Mouse (Mus musculus): Measurements from ENCODE around the gene Mrpl51. TPM values are rescaled to one million over a fixed set of nuclear protein-coding genes. Genes with fewer than 3 reads are reported as not detected.

The Mrpl51 gene
- 145 and 160 TPM in 2 replicates for polyA plus RNA-seq (2015; fragmentation: Nextera tagmentation; extraction: Ambion mirVana)

GRCm38 (mm10) chr6:125191332-125192015, at the start of gene Mrpl51, which contains the start of gene Ncapd2:
Gene Mrpl51 (plus strand): TSS chr6:125191801.
Gene Ncapd2 (minus strand): TSS chr6:125191701.
- Histone ChIP-seq H3K4me2 (peak within 1 kb of the TSS; percentile 76), H3K27ac (replicated peaks) (peak within 1 kb of the TSS; percentile 99), H3K9me3 (replicated peaks) (no peaks in the 10 kb centered on the region), H3K4me1 (replicated peaks) (peaks cover 34% of the 10 kb centered on the region), H3K4me3 (replicated peaks) (peak within 1 kb of the TSS; percentile 70), H3K36me3 (replicated peaks) (peaks cover 63% of the 10 kb centered on the region), H3K27me3 (no peaks in the 10 kb centered on the region), H3K9ac (peak within 1 kb of the TSS; percentile 80)
- ATAC-seq (ENCODE audit: insufficient read depth): peak; percentile 92
- under 1% methylated on average over 54 of the region's 54 CpGs for WGBS (ENCODE audit: insufficient replicate concordance)

- H3K9me3 ChIP-seq (replicated peaks): no peaks in the 10 kb centered on the region
- no peak overlapping the region for H3K9ac ChIP-seq
- no peak overlapping the region for H3K4me3 ChIP-seq (replicated peaks)
- no peak for ATAC-seq (ENCODE audit: insufficient read depth)
- peaks cover 37% of the 10 kb centered on the region for H3K4me1 ChIP-seq (replicated peaks)
- WGBS (ENCODE audit: insufficient replicate concordance): 81% methylated on average over 8 of the region's 8 CpGs
- H3K4me2 ChIP-seq: no peak overlapping the region
- H3K27me3 ChIP-seq: no peaks in the 10 kb centered on the region
- no peak overlapping the region for H3K27ac ChIP-seq (replicated peaks)
- peaks cover 67% of the 10 kb centered on the region for H3K36me3 ChIP-seq (replicated peaks)
Measured at GRCm38 (mm10) chr6:125142436-125142835, 49.2 kb upstream of the Mrpl51 start.

GRCm38 (mm10) chr6:125143128-125143527, 48.5 kb upstream of the Mrpl51 start:
- H3K9ac ChIP-seq: no peak overlapping the region
- no peak overlapping the region for H3K27ac ChIP-seq (replicated peaks)
- ATAC-seq (ENCODE audit: insufficient read depth): no peak
- peaks cover 60% of the 10 kb centered on the region for H3K36me3 ChIP-seq (replicated peaks)
- 58% methylated on average over 3 of the region's 3 CpGs for WGBS (ENCODE audit: insufficient replicate concordance)
- no peak overlapping the region for H3K4me3 ChIP-seq (replicated peaks)
- H3K4me1 ChIP-seq (replicated peaks): peaks cover 44% of the 10 kb centered on the region
- no peaks in the 10 kb centered on the region for H3K27me3 ChIP-seq
- no peak overlapping the region for H3K4me2 ChIP-seq
- no peaks in the 10 kb centered on the region for H3K9me3 ChIP-seq (replicated peaks)

GRCm38 (mm10) chr6:125143904-125144303, 47.7 kb upstream of the Mrpl51 start:
- no peaks in the 10 kb centered on the region for H3K9me3 ChIP-seq (replicated peaks)
- H3K36me3 ChIP-seq (replicated peaks): peaks cover 53% of the 10 kb centered on the region
- peak overlapping the region; percentile 64; the same call in 1 of the 2 replicates for H3K27ac ChIP-seq (replicated peaks)
- H3K4me1 ChIP-seq (replicated peaks): peaks cover 51% of the 10 kb centered on the region
- no peak overlapping the region; the same call in 1 of the 2 replicates for H3K4me2 ChIP-seq
- WGBS (ENCODE audit: insufficient replicate concordance): 79% methylated on average over 9 of the region's 9 CpGs
- H3K4me3 ChIP-seq (replicated peaks): no peak overlapping the region
- no peak for ATAC-seq (ENCODE audit: insufficient read depth)
- no peaks in the 10 kb centered on the region for H3K27me3 ChIP-seq
- H3K9ac ChIP-seq: no peak overlapping the region

- no peaks in the 10 kb centered on the region for H3K9me3 ChIP-seq (replicated peaks)
- H3K27ac ChIP-seq (replicated peaks): peak within 1 kb of the TSS; percentile 83
- peak; percentile 93 for ATAC-seq (ENCODE audit: insufficient read depth)
- WGBS (ENCODE audit: insufficient replicate concordance): under 1% methylated on average over 16 of the region's 16 CpGs
- peak within 1 kb of the TSS; percentile 72 for H3K9ac ChIP-seq
- H3K27me3 ChIP-seq: no peaks in the 10 kb centered on the region
- H3K4me3 ChIP-seq (replicated peaks): peak within 1 kb of the TSS; percentile 81
- peaks cover 59% of the 10 kb centered on the region for H3K4me1 ChIP-seq (replicated peaks)
- peak within 1 kb of the TSS; percentile 88 for H3K4me2 ChIP-seq
- H3K36me3 ChIP-seq (replicated peaks): peaks cover 42% of the 10 kb centered on the region
Measured at GRCm38 (mm10) chr6:125145001-125145400, 46.6 kb upstream of the Mrpl51 start, which contains the start of gene Iffo1. Gene Iffo1 (plus strand): TSS chr6:125145241.

GRCm38 (mm10) chr6:125145479-125145951, 46.1 kb upstream of the Mrpl51 start:
- peaks cover 59% of the 10 kb centered on the region for H3K4me1 ChIP-seq (replicated peaks)
- peak; percentile 79 for ATAC-seq (ENCODE audit: insufficient read depth)

GRCm38 (mm10) chr6:125146148-125146547, 45.5 kb upstream of the Mrpl51 start:
- no peak for ATAC-seq (ENCODE audit: insufficient read depth)
- Histone ChIP-seq H3K4me3 (replicated peaks) (peak overlapping the region; percentile 81), H3K27ac (replicated peaks) (no peak overlapping the region), H3K36me3 (replicated peaks) (peaks cover 30% of the 10 kb centered on the region), H3K4me2 (peak overlapping the region; percentile 88), H3K4me1 (replicated peaks) (peaks cover 60% of the 10 kb centered on the region), H3K9ac (peak overlapping the region; percentile 72), H3K27me3 (no peaks in the 10 kb centered on the region), H3K9me3 (replicated peaks) (no peaks in the 10 kb centered on the region)
- WGBS (ENCODE audit: insufficient replicate concordance): 59% methylated on average over 7 of the region's 7 CpGs

More at GRCm38 (mm10) chr6:125145479-125145951, 46.1 kb upstream of the Mrpl51 start:
- H3K4me2 ChIP-seq: peak overlapping the region; percentile 88
- H3K27me3 ChIP-seq: no peaks in the 10 kb centered on the region
- H3K4me3 ChIP-seq (replicated peaks): peak overlapping the region; percentile 81
- peaks cover 37% of the 10 kb centered on the region for H3K36me3 ChIP-seq (replicated peaks)
- no peaks in the 10 kb centered on the region for H3K9me3 ChIP-seq (replicated peaks)
- peak overlapping the region; percentile 83 for H3K27ac ChIP-seq (replicated peaks)
- WGBS (ENCODE audit: insufficient replicate concordance): under 1% methylated on average over 35 of the region's 35 CpGs
- H3K9ac ChIP-seq: peak overlapping the region; percentile 72

- no peak overlapping the region; the same call in 1 of the 2 replicates for H3K9ac ChIP-seq
- ATAC-seq (ENCODE audit: insufficient read depth): no peak
- H3K27me3 ChIP-seq: no peaks in the 10 kb centered on the region
- H3K4me3 ChIP-seq (replicated peaks): peak overlapping the region; percentile 81
- H3K36me3 ChIP-seq (replicated peaks): peaks cover 24% of the 10 kb centered on the region
- no peaks in the 10 kb centered on the region for H3K9me3 ChIP-seq (replicated peaks)
- WGBS (ENCODE audit: insufficient replicate concordance): 45% methylated on average over 4 of the region's 4 CpGs
- peak overlapping the region; percentile 88 for H3K4me2 ChIP-seq
- peaks cover 65% of the 10 kb centered on the region for H3K4me1 ChIP-seq (replicated peaks)
- H3K27ac ChIP-seq (replicated peaks): no peak overlapping the region
Measured at GRCm38 (mm10) chr6:125146797-125147196, 44.8 kb upstream of the Mrpl51 start.

- Histone ChIP-seq H3K9ac (no peak overlapping the region), H3K4me2 (peak overlapping the region; percentile 5; the same call in 1 of the 2 replicates), H3K27ac (replicated peaks) (no peak overlapping the region), H3K4me1 (replicated peaks) (peaks cover 71% of the 10 kb centered on the region), H3K4me3 (replicated peaks) (no peak overlapping the region), H3K27me3 (no peaks in the 10 kb centered on the region), H3K36me3 (replicated peaks) (peaks cover 18% of the 10 kb centered on the region), H3K9me3 (replicated peaks) (no peaks in the 10 kb centered on the region)
- WGBS (ENCODE audit: insufficient replicate concordance): 71% methylated on average over 10 of the region's 10 CpGs
- no peak for ATAC-seq (ENCODE audit: insufficient read depth)
Measured at GRCm38 (mm10) chr6:125147329-125147728, 44.3 kb upstream of the Mrpl51 start.

GRCm38 (mm10) chr6:125148251-125148925, 43.2 kb upstream of the Mrpl51 start:
- H3K4me3 ChIP-seq (replicated peaks): no peak overlapping the region
- H3K27ac ChIP-seq (replicated peaks): peak overlapping the region; percentile 20; the same call in 1 of the 2 replicates
- no peak overlapping the region; the same call in 1 of the 2 replicates for H3K9ac ChIP-seq
- H3K27me3 ChIP-seq: no peaks in the 10 kb centered on the region
- H3K4me2 ChIP-seq: peak overlapping the region; percentile 30
- ATAC-seq (ENCODE audit: insufficient read depth): no peak
- H3K4me1 ChIP-seq (replicated peaks): peaks cover 81% of the 10 kb centered on the region
- no peaks in the 10 kb centered on the region for H3K9me3 ChIP-seq (replicated peaks)
- peaks cover 14% of the 10 kb centered on the region for H3K36me3 ChIP-seq (replicated peaks)
- 42% methylated on average over 18 of the region's 18 CpGs for WGBS (ENCODE audit: insufficient replicate concordance)

All from liver, embryonic 15.5 days (tissue).